Mouse (Mus musculus) kidney, embryonic 14.5 days (tissue): ENCODE measurements around the gene Smurf1. TPM values are rescaled to one million over a fixed set of nuclear protein-coding genes. Genes with fewer than 3 reads are reported as not detected.

Experiments
- ATAC-seq: fragments of 200-750 bp; cut with Nextera tagmentation; 2 replicates; pipeline ENCODE4 v1.8.0; 2017; ENCODE audit warnings: moderate number of reproducible peaks, mild to moderate bottlenecking, moderate TSS enrichment, moderate library complexity; ENCODE audit not compliant: low FRiP score, low TSS enrichment
- H3K27ac ChIP-seq: fragments of 300-500 bp; sonication (generic); 2 replicates; pipeline ENCODE4 v1.5.1; 2014; ENCODE audit warnings: low read depth, mild to moderate bottlenecking, low read length, moderate library complexity, mixed read lengths
- H3K27me3 ChIP-seq: fragments of 300-500 bp; sonication (generic); 2 replicates; pipeline ENCODE4 v1.6.1; 2014; ENCODE audit warnings: mild to moderate bottlenecking, low read length; ENCODE audit not compliant: control insufficient read depth, insufficient read depth
- H3K36me3 ChIP-seq: fragments of 300-500 bp; sonication (generic); 2 replicates; pipeline ENCODE4 v1.6.1; 2014; ENCODE audit warnings: low read length, mixed read lengths; ENCODE audit not compliant: control insufficient read depth, insufficient read depth
- H3K4me1 ChIP-seq: fragments of 300-500 bp; sonication (generic); 2 replicates; pipeline ENCODE4 v1.6.1; 2014; ENCODE audit warnings: low read length, mixed read lengths; ENCODE audit not compliant: control insufficient read depth, insufficient read depth
- H3K4me2 ChIP-seq: fragments of 300-500 bp; sonication (generic); replicated peaks from 2 replicates; pipeline ENCODE4 v1.6.1; 2014; ENCODE audit warnings: low read depth, mild to moderate bottlenecking, low read length
- H3K4me3 ChIP-seq: fragments of 300-500 bp; sonication (generic); 2 replicates; pipeline ENCODE4 v1.5.1; 2014; ENCODE audit warnings: mild to moderate bottlenecking, low read length
- H3K9ac ChIP-seq: fragments of 300-500 bp; sonication (generic); 2 replicates; pipeline ENCODE4 v1.6.1; 2014; ENCODE audit warnings: low read depth, mild to moderate bottlenecking, low read length, moderate library complexity
- H3K9me3 ChIP-seq: fragments of 300-500 bp; sonication (generic); 2 replicates; pipeline ENCODE4 v1.6.1; 2016; ENCODE audit warnings: low read length; ENCODE audit not compliant: control insufficient read depth
- WGBS: fragments of 180-500 bp; shearing (Covaris S2); extraction: QIAGEN DNeasy Blood & Tissue Kit; methylation state at CpG from one replicate; pipeline ENCODE4 v1.1.7; 2014; 5-methylcytosine and 5-hydroxymethylcytosine counted together
- polyA plus RNA-seq: library from polyadenylated mRNA; unstranded; fragments of >200 nt; fragmentation: Nextera tagmentation; extraction: Ambion mirVana; gene quantifications from 2 replicates; pipeline ENCODE4 v1.2.1, GENCODE M21; 2014

Smurf1 gene
- polyA plus RNA-seq, 1 experiment from 2014 or later = 20.2 TPM

GRCm38 (mm10) chr5:144989061-144989405 lies 23.4 kb upstream of the Smurf1 start:
- H3K4me1 ChIP-seq = no peaks in the 10 kb centered on the region
- H3K27ac ChIP-seq = no peak overlapping the region
- H3K4me3 ChIP-seq = no peak overlapping the region
- no peaks in the 10 kb centered on the region for H3K36me3 ChIP-seq
- no peak overlapping the region for H3K9ac ChIP-seq
- H3K27me3 ChIP-seq = no peaks in the 10 kb centered on the region
- ATAC-seq = no peak
- no peak overlapping the region for H3K4me2 ChIP-seq
- WGBS = 79% methylated on average over 4 of the region's 4 CpGs
- H3K9me3 ChIP-seq = peaks cover 4% of the 10 kb centered on the region

GRCm38 (mm10) chr5:144988340-144989060 lies 22.9 kb upstream of the Smurf1 start:
- no peak overlapping the region for H3K27ac ChIP-seq
- H3K4me1 ChIP-seq = no peaks in the 10 kb centered on the region
- WGBS = 51% methylated on average over 9 of the region's 9 CpGs
- H3K9ac ChIP-seq = no peak overlapping the region
- ATAC-seq = peak; percentile 66
- no peaks in the 10 kb centered on the region for H3K27me3 ChIP-seq
- no peak overlapping the region for H3K4me2 ChIP-seq
- no peak overlapping the region for H3K4me3 ChIP-seq
- peaks cover 4% of the 10 kb centered on the region for H3K9me3 ChIP-seq
- H3K36me3 ChIP-seq = no peaks in the 10 kb centered on the region

DNA sequence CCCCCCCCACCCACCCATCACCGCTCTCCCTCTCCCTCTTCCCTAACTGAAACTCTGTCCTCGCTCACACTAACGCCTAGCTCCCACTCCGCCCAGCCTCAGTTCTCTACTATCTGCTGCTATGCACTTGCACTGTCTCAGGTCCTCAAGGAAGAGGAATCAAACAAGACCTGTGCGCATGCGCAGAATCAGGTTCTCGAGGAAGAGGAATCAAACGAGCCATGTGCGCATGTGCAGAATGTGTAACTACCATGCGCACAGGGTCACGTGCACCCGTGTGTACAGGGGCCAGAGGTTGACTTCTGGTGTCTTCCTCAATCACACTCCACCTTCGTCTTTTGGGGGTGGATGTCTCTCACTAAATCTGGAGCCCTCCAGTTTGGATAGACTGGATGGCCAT lies 21.9 kb upstream of the Smurf1 start:
- Histone ChIP-seq H3K4me3 (no peak overlapping the region), H3K27me3 (no peaks in the 10 kb centered on the region), H3K4me2 (no peak overlapping the region), H3K9ac (no peak overlapping the region), H3K4me1 (no peaks in the 10 kb centered on the region), H3K27ac (no peak overlapping the region), H3K9me3 (peaks cover 4% of the 10 kb centered on the region), H3K36me3 (no peaks in the 10 kb centered on the region)
- 91% methylated on average over 13 of the region's 13 CpGs for WGBS
- ATAC-seq = no peak

DNA sequence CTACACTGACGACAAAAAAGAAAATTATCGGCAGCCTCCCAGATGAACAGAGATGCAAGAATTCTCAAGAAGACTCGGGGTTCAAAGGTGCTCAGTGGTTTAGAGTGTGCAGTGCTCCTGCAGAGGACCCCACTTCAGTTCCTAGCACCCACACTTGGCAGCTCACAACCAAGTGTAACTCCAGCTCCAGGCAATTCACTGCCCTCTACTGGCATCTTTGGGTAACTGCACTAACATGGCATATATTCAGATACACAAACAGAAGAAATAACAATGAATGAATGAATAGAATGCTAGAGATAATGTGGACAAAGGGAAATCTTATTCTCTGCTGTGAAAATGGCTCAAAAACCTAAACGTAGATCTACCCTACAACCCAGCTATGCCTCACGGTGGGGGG lies 19.2 kb upstream of the Smurf1 start:
- H3K4me1 ChIP-seq = no peaks in the 10 kb centered on the region
- no peaks in the 10 kb centered on the region for H3K27me3 ChIP-seq
- no peak for ATAC-seq
- no peak overlapping the region for H3K27ac ChIP-seq
- H3K9ac ChIP-seq = no peak overlapping the region
- H3K36me3 ChIP-seq = no peaks in the 10 kb centered on the region
- H3K4me3 ChIP-seq = no peak overlapping the region
- no peak overlapping the region for H3K4me2 ChIP-seq
- 93% methylated on average over 5 of the region's 5 CpGs for WGBS
- peaks cover 4% of the 10 kb centered on the region for H3K9me3 ChIP-seq

- Histone ChIP-seq H3K4me3 (no peak overlapping the region), H3K27ac (no peak overlapping the region), H3K9ac (no peak overlapping the region), H3K36me3 (no peaks in the 10 kb centered on the region), H3K27me3 (no peaks in the 10 kb centered on the region), H3K4me1 (no peaks in the 10 kb centered on the region), H3K4me2 (no peak overlapping the region), H3K9me3 (peaks cover 4% of the 10 kb centered on the region)
- 93% methylated on average over 3 of the region's 3 CpGs for WGBS
- ATAC-seq = no peak
Measured at GRCm38 (mm10) chr5:144983227-144983626, 17.6 kb upstream of the Smurf1 start.

GRCm38 (mm10) chr5:144979110-144979509 lies 13.5 kb upstream of the Smurf1 start:
- ATAC-seq = no peak
- WGBS = 82% methylated on average over 6 of the region's 6 CpGs
- H3K4me3 ChIP-seq = no peak overlapping the region

GRCm38 (mm10) chr5:144978533-144979107 lies 13.0 kb upstream of the Smurf1 start:
- ATAC-seq = no peak
- 70% methylated on average over 10 of the region's 10 CpGs for WGBS

More at GRCm38 (mm10) chr5:144979110-144979509, 13.5 kb upstream of the Smurf1 start:
- no peak overlapping the region for H3K9ac ChIP-seq
- no peak overlapping the region for H3K4me2 ChIP-seq
- no peaks in the 10 kb centered on the region for H3K4me1 ChIP-seq
- no peaks in the 10 kb centered on the region; the same call in 1 of the 2 replicates for H3K9me3 ChIP-seq
- H3K27ac ChIP-seq = no peak overlapping the region; the same call in 1 of the 2 replicates
- H3K27me3 ChIP-seq = no peaks in the 10 kb centered on the region
- no peaks in the 10 kb centered on the region for H3K36me3 ChIP-seq

GRCm38 (mm10) chr5:144971266-144971665 lies 5.6 kb upstream of the Smurf1 start:
- Histone ChIP-seq H3K4me2 (no peak overlapping the region), H3K9ac (no peak overlapping the region), H3K27ac (no peak overlapping the region), H3K27me3 (no peaks in the 10 kb centered on the region), H3K9me3 (no peaks in the 10 kb centered on the region), H3K4me3 (no peak overlapping the region), H3K4me1 (no peaks in the 10 kb centered on the region), H3K36me3 (no peaks in the 10 kb centered on the region)
- ATAC-seq = no peak
- WGBS = 85% methylated on average over 3 of the region's 3 CpGs

More at GRCm38 (mm10) chr5:144978533-144979107, 13.0 kb upstream of the Smurf1 start:
- Histone ChIP-seq H3K4me3 (no peak overlapping the region), H3K4me1 (no peaks in the 10 kb centered on the region), H3K27ac (no peak overlapping the region; the same call in 1 of the 2 replicates), H3K36me3 (no peaks in the 10 kb centered on the region), H3K4me2 (no peak overlapping the region), H3K27me3 (no peaks in the 10 kb centered on the region), H3K9ac (no peak overlapping the region), H3K9me3 (no peaks in the 10 kb centered on the region; the same call in 1 of the 2 replicates)

DNA sequence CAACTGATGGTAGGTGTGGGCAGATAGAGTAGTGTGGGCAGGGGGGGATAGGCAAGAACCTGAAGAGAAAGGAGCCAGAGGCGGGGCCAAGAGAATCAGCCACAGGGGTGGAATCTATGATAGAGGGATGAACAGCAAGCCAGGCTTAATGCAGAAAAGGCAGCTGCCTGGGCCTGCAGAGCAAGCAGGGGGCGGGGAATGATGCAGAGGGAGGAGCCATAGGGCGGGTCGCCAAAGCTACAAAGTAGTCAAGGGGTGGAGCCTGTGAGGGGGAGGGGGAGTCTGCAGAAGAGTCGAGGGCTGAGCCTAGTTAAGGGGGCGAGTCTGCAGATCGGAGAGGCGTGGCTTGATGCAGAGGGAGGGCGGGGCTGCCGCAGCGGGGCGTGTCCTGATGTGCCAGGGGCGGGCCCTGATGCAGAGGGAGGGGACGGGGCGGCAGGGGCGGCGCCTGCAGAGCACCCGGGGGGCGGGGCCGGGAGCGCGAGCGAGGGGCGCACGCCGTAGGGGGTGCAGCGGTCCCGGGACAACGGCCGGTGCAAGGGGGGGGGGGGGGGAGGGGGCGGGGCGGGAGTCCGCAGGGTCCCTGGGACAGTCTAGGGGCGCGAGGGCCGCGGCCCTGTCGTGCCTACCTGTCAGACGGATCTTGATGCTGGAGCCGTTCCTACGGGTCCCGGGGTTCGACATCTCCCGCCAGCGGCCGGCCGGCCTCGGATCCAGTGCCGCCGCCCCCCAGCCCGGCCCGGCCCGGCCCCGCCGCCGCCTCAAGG lies 592 bp downstream of the Smurf1 start:
- WGBS = 2% methylated on average over 32 of the region's 56 CpGs
- peak overlapping the region; percentile 82 for H3K27ac ChIP-seq
- peak; percentile 71 for ATAC-seq

More for the DNA sequence above, 592 bp downstream of the Smurf1 start:
- peak overlapping the region; percentile 75 for H3K4me2 ChIP-seq
- H3K36me3 ChIP-seq = no peaks in the 10 kb centered on the region
- H3K4me3 ChIP-seq = peak overlapping the region; percentile 89
- peaks cover 16% of the 10 kb centered on the region for H3K4me1 ChIP-seq
- peak overlapping the region; percentile 95 for H3K9ac ChIP-seq
- no peaks in the 10 kb centered on the region for H3K9me3 ChIP-seq
- no peaks in the 10 kb centered on the region for H3K27me3 ChIP-seq
